Mouse (Mus musculus) MEL (cell line): ENCODE results near the gene Rnf185.

Experiments used
- CHD2 ChIP-seq: IDR thresholded peaks from 2 replicates; pipeline ENCODE4 v1.6.1; 2011; ENCODE audit warnings: low read length, improper control_type of control experiment
- CTCF ChIP-seq, 3 experiments: IDR thresholded peaks in 2 of 3; conservative IDR thresholded peaks in 1 of 3; 2 replicates each; pipeline ENCODE4 v1.5.1; 2011 to 2012; ENCODE audit warnings: low read length in 3 of 3, low read depth in 2 of 3, mild to moderate bottlenecking in 2 of 3, improper control_type of control experiment in 1 of 3, inconsistent platforms in 1 of 3, mixed read lengths in 1 of 3, moderate library complexity in 1 of 3; ENCODE audit not compliant: control insufficient read depth in 1 of 3, insufficient read depth in 1 of 3, poor library complexity in 1 of 3, severe bottlenecking in 1 of 3
- E2F4 ChIP-seq: IDR thresholded peaks from 2 replicates; pipeline ENCODE4 v1.6.1; 2011; ENCODE audit warnings: low read depth, low read length, improper control_type of control experiment, borderline replicate concordance
- ETS1 ChIP-seq: IDR thresholded peaks from 2 replicates; pipeline ENCODE4 v1.6.1; 2012; ENCODE audit warnings: low read depth, mild to moderate bottlenecking, inconsistent platforms, low read length, improper control_type of control experiment, moderate library complexity
- MAX ChIP-seq: IDR thresholded peaks from 2 replicates; pipeline ENCODE4 v1.6.1; 2011; ENCODE audit warnings: low read length, improper control_type of control experiment
- POLR2A ChIP-seq, 2 experiments: IDR thresholded peaks; 2 replicates each; pipeline ENCODE4 v1.6.1; 2011 to 2012; ENCODE audit warnings: low read length in 2 of 2, mild to moderate bottlenecking in 2 of 2, control low read depth in 1 of 2, improper control_type of control experiment in 1 of 2, low read depth in 1 of 2, moderate library complexity in 1 of 2; ENCODE audit not compliant: control insufficient read depth in 1 of 2, insufficient read depth in 1 of 2, poor library complexity in 1 of 2
- TCF12 ChIP-seq: IDR thresholded peaks from 2 replicates; pipeline ENCODE4 v1.6.1; 2014; ENCODE audit warnings: low read depth, mild to moderate bottlenecking, inconsistent platforms, low read length, improper control_type of control experiment, moderate library complexity
- ZNF384 ChIP-seq: IDR thresholded peaks from 2 replicates; pipeline ENCODE4 v1.6.1; 2012; ENCODE audit warnings: low read depth, mild to moderate bottlenecking, inconsistent platforms, low read length, improper control_type of control experiment

DNA sequence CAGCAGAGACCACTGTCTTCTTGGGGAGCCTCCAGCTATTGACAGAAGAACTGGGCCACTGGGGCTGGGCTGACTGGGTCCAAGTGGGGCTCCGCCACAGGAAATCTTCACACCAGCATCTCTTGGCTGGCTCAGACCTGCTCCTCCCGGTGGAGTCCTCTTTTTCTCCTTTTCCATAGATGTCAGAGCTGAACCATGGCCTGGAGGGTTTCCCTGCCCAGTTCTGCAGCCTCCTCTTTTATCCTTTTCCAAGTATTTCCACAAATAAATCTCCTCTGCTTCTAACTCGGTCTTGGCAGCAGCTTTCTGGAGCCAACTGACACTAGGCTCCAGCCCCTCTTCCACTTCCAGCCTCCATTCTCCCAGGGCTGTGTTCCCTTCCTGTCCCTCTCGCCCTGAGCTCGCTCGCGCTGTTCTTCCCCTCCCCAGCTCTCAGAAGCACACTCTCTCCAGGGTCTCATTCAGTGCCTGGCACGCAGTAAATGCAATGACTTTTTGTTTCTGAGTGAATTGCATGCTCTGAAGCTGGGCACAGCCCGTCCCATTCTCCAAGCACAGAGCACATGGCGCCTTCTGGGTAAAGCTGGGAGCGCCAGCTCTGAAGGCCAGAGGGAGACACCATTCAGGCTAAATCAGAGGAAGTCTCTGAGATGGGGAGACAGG is 31.9 kb upstream of the Rnf185 start:
- TF ChIP-seq E2F4 = no peak
- no peak for TF ChIP-seq ETS1
- no peak for TF ChIP-seq TCF12
- TF ChIP-seq POLR2A (IDR thresholded peaks at IDR 0.05; ENCODE audit: control insufficient read depth in 1 of 2, insufficient read depth in 1 of 2, low read depth in 1 of 2, low read length in 2 of 2, poor library complexity in 1 of 2) = no peak
- TF ChIP-seq ZNF384 = no peak
- TF ChIP-seq CTCF (IDR thresholded peaks at IDR 0.05 in 2 of 3, conservative IDR thresholded peaks at IDR 0.05 in 1 of 3; ENCODE audit: control insufficient read depth in 1 of 3, insufficient read depth in 1 of 3, low read depth in 2 of 3, low read length in 3 of 3, poor library complexity in 1 of 3, severe bottlenecking in 1 of 3) = no peak
- TF ChIP-seq MAX = no peak
- TF ChIP-seq CHD2 = no peak
